Mouse (Mus musculus): Measurements from ENCODE around the gene Edn1. TPM values are rescaled to one million over a fixed set of nuclear protein-coding genes. Genes with fewer than 3 reads are reported as not detected.

Gene Edn1
- total RNA-seq, 1 experiment from 2014 or later, result not detected

GRCm38 (mm10) chr13:42308368-42309103, 7.3 kb downstream of the Edn1 start:
- ATAC-seq (ENCODE audit: extremely low read depth, insufficient number of reproducible peaks, low FRiP score, poor library complexity, severe bottlenecking), result no peak

GRCm38 (mm10) chr13:42309804-42310203, 8.5 kb downstream of the Edn1 start:
- ATAC-seq (ENCODE audit: extremely low read depth, insufficient number of reproducible peaks, low FRiP score, poor library complexity, severe bottlenecking), result no peak

GRCm38 (mm10) chr13:42315628-42316027, 14.4 kb downstream of the Edn1 start:
- ATAC-seq (ENCODE audit: extremely low read depth, insufficient number of reproducible peaks, low FRiP score, poor library complexity, severe bottlenecking), result no peak

GRCm38 (mm10) chr13:42317808-42318207, 16.5 kb downstream of the Edn1 start:
- no peak for ATAC-seq (ENCODE audit: extremely low read depth, insufficient number of reproducible peaks, low FRiP score, poor library complexity, severe bottlenecking)

- ATAC-seq (ENCODE audit: extremely low read depth, insufficient number of reproducible peaks, low FRiP score, poor library complexity, severe bottlenecking), result peak; percentile 87
Measured at GRCm38 (mm10) chr13:42328576-42328975, 27.3 kb downstream of the Edn1 start.

- no peak for ATAC-seq (ENCODE audit: extremely low read depth, insufficient number of reproducible peaks, low FRiP score, poor library complexity, severe bottlenecking)
Measured at GRCm38 (mm10) chr13:42331104-42331503, 29.8 kb downstream of the Edn1 start.

GRCm38 (mm10) chr13:42334981-42335380, 33.7 kb downstream of the Edn1 start:
- no peak for ATAC-seq (ENCODE audit: extremely low read depth, insufficient number of reproducible peaks, low FRiP score, poor library complexity, severe bottlenecking)

GRCm38 (mm10) chr13:42336414-42336813, 35.1 kb downstream of the Edn1 start:
- no peak for ATAC-seq (ENCODE audit: extremely low read depth, insufficient number of reproducible peaks, low FRiP score, poor library complexity, severe bottlenecking)

GRCm38 (mm10) chr13:42337072-42337471, 35.8 kb downstream of the Edn1 start:
- ATAC-seq (ENCODE audit: extremely low read depth, insufficient number of reproducible peaks, low FRiP score, poor library complexity, severe bottlenecking), result no peak

- ATAC-seq (ENCODE audit: extremely low read depth, insufficient number of reproducible peaks, low FRiP score, poor library complexity, severe bottlenecking), result no peak
Measured at GRCm38 (mm10) chr13:42339466-42339865, 38.2 kb downstream of the Edn1 start.

GRCm38 (mm10) chr13:42341871-42342532, 40.7 kb downstream of the Edn1 start:
- ATAC-seq (ENCODE audit: extremely low read depth, insufficient number of reproducible peaks, low FRiP score, poor library complexity, severe bottlenecking), result no peak

- no peak for ATAC-seq (ENCODE audit: extremely low read depth, insufficient number of reproducible peaks, low FRiP score, poor library complexity, severe bottlenecking)
Measured at GRCm38 (mm10) chr13:42345439-42345838, 44.2 kb downstream of the Edn1 start.

- ATAC-seq (ENCODE audit: extremely low read depth, insufficient number of reproducible peaks, low FRiP score, poor library complexity, severe bottlenecking), result no peak
Measured at GRCm38 (mm10) chr13:42346414-42346813, 45.1 kb downstream of the Edn1 start.

GRCm38 (mm10) chr13:42351675-42352074, 50.4 kb downstream of the Edn1 start:
- no peak for ATAC-seq (ENCODE audit: extremely low read depth, insufficient number of reproducible peaks, low FRiP score, poor library complexity, severe bottlenecking)

Other genes starting within 250 kb of the Edn1 start
- gene Hivep1, start 249.5 kb upstream of the Edn1 start, total RNA-seq (2017), result 28.6 and 30.8 TPM in 2 replicates

Data from neutrophil, adult 5-6 weeks (primary cell).